Mouse (Mus musculus) spleen, adult 2 months (tissue): Measurements from ENCODE around the gene Chrm4. TPM values are rescaled to one million over a fixed set of nuclear protein-coding genes. Genes with fewer than 3 reads are reported as not detected.

Experiments
- DNase-seq, 2 experiments: peaks; one replicate each; pipeline versions ENCODE4 v3.0.0 to v3.0.0-alpha.2; 2012 to 2021; ENCODE audit warnings: low spot score in 2 of 2, low read depth in 1 of 2
- H3K27ac ChIP-seq: fragments of 200-500 bp; 2 replicates; pipeline ENCODE4 v1.5.1; 2012; ENCODE audit warnings: low read length, inconsistent platforms; ENCODE audit not compliant: insufficient read depth
- H3K27me3 ChIP-seq: fragments of 200-500 bp; 2 replicates; pipeline ENCODE4 v1.6.1; 2012; ENCODE audit warnings: mild to moderate bottlenecking, moderate library complexity, low read length, inconsistent platforms; ENCODE audit not compliant: control insufficient read depth, insufficient read depth
- H3K36me3 ChIP-seq: fragments of 200-500 bp; 2 replicates; pipeline ENCODE4 v1.6.1; 2012; ENCODE audit warnings: mild to moderate bottlenecking, low read length, inconsistent platforms; ENCODE audit not compliant: control insufficient read depth, insufficient read depth
- H3K4me1 ChIP-seq: fragments of 200-500 bp; 2 replicates; pipeline ENCODE4 v1.6.1; 2011; ENCODE audit warnings: inconsistent platforms; ENCODE audit not compliant: control insufficient read depth, insufficient read depth, insufficient read length
- H3K4me3 ChIP-seq: fragments of 200-500 bp; 2 replicates; pipeline ENCODE4 v1.5.1; 2011; ENCODE audit warnings: mild to moderate bottlenecking, inconsistent platforms; ENCODE audit not compliant: insufficient read depth, insufficient read length; ENCODE audit errors: extremely low read depth
- CTCF ChIP-seq: fragments of 200-500 bp; IDR thresholded peaks from 2 replicates; pipeline ENCODE4 v1.5.1; 2011; ENCODE audit warnings: mild to moderate bottlenecking, inconsistent platforms; ENCODE audit not compliant: insufficient read depth, insufficient read length, insufficient replicate concordance; ENCODE audit errors: extremely low read depth
- POLR2A ChIP-seq: fragments of 200-500 bp; IDR thresholded peaks from 2 replicates; pipeline ENCODE4 v1.6.1; 2011; ENCODE audit warnings: low read depth, low read length, inconsistent platforms
- WGBS: fragments of 180-500 bp; shearing (Covaris S2); methylation state at CpG from one replicate; pipeline ENCODE4 v1.1.7; 2018; 5-methylcytosine and 5-hydroxymethylcytosine counted together
- polyA plus RNA-seq: library from polyadenylated mRNA; depleted of rRNA; stranded (reverse); fragments of >200 nt; gene quantifications from 2 replicates; pipeline ENCODE4 v1.2.3, GENCODE M21; 2012

Gene Chrm4
- polyA plus RNA-seq, 1 experiment = 0.39 TPM

DNA sequence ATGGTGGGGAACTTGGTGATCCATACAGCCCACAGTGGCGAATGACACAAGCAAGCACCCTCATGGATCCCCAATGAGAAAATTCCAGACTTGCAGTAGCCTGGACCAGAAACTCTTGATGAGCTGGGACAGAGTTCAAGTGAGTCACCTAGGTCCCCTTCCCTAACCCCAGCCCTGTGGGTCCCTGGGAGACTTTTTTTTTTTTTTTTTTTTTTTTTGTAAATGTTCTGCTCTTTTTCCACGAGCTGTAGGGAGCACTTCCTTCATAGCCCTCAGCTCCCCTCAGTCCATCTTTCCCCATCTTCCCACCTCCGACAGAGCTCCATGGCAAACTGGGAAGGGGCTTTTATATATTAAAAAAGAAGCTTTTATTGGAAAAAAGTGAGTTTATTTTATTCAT, 2.4 kb downstream of the Chrm4 start:
- H3K27ac ChIP-seq = no peak overlapping the region
- H3K36me3 ChIP-seq = peaks cover 13% of the 10 kb centered on the region
- H3K4me1 ChIP-seq = peaks cover 10% of the 10 kb centered on the region
- TF ChIP-seq CTCF = no peak
- no peak for TF ChIP-seq POLR2A
- 66% methylated on average over 3 of the region's 3 CpGs for WGBS
- H3K4me3 ChIP-seq = no peak overlapping the region
- no peak for DNase-seq
- H3K27me3 ChIP-seq = peaks cover 4% of the 10 kb centered on the region; the same call in 1 of the 2 replicates

DNA sequence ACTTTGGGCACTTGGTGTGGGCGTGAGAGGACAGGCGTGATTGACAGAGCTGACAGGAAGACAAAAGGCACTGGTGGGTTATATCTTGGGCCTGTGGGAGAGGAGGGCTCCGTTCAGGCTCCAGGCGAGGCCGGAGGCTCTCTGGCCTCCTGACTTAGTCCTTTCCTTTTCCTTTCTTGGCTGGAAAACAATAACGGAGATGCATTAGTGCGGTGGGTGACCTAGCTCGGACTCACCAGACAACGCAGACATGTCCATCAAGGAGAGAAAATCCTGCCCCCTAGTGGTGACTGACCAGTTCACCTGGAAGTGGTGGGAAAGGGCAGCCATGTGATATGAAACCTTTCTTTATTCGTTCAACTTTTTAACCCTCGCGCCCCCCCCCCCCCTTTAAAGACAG, 2.9 kb downstream of the Chrm4 start:
- Histone ChIP-seq H3K4me3 (no peak overlapping the region), H3K27ac (no peak overlapping the region), H3K4me1 (peaks cover 10% of the 10 kb centered on the region), H3K27me3 (peaks cover 4% of the 10 kb centered on the region; the same call in 1 of the 2 replicates), H3K36me3 (peaks cover 17% of the 10 kb centered on the region)
- 36% methylated on average over 12 of the region's 12 CpGs for WGBS
- peak; percentile 26; the same call in 1 of the 2 replicates for TF ChIP-seq CTCF
- TF ChIP-seq POLR2A = no peak
- DNase-seq = no peak

DNA sequence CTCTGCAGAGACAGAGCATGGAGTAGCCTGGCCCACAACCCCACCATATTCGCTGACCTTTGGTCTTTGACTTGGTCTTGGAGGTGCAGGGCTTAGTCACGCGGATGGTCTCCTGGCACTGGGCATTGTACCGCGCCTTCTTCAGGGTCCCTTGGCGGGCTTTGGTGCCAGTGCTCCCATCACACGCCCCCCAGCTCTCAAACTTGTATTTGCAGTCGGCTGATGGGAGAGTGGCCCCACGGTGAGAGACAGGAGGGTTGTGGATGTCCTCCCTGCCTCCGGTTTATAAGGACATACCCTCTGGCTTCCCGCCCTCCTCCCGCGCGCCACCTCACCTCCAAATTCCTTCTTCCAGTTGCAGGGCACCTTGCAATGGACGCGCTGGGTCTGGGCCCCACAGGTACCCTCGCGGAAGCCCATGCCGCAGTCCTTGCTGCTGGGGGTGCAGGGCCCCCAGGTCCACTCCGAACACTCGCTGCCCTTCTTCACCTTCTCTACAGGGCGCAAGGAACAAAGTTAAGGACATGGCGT, 3.8 kb downstream of the Chrm4 start:
- Histone ChIP-seq H3K27ac (no peak overlapping the region), H3K36me3 (peaks cover 24% of the 10 kb centered on the region), H3K27me3 (peaks cover 4% of the 10 kb centered on the region; the same call in 1 of the 2 replicates), H3K4me1 (peaks cover 10% of the 10 kb centered on the region), H3K4me3 (no peak overlapping the region)
- TF ChIP-seq POLR2A (no peak), CTCF (no peak)
- no peak for DNase-seq
- WGBS = 43% methylated on average over 23 of the region's 23 CpGs

DNA sequence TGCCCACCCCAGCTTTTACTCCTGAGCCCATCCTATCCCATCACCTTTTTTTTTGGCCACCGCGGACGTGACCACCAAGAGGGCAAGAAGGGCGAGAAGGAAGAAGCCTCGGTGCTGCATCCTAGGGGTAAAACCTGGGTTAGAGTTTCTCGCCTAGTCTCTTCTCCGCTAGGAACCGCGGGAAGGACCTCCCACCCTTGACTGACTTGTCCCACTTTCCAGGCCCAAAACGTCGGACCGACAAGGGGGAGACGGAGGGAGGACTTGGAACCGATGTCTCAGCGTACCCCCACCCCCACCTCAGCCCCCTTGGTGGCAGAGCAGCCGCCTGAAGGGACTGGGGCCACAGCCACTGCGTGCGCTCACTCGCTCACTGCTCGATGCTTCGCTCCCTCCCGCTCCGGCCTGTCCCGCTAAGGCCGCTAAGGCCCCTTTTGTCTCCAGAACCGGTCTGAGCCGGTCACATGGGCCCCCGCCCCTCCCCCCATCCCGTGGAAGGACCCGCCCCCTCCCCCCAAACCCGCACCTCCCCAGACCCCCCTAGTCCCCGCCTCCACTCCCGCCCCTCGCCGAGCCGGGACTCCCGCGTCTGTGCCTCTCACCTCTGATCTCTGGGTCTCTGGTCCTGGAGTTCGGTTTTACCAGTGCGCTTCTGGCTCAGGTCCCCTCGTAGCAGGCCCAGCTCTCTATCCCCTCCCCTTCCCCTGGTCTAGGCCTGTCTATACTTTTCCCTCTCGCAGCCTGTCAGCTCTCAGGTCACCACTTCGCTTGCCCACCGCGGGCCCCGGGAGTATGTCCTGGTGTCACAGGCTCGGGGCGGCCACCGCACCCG, 4.5 kb downstream of the Chrm4 start:
- DNase-seq = no peak
- 16% methylated on average over 49 of the region's 50 CpGs for WGBS
- Histone ChIP-seq H3K27ac (no peak overlapping the region), H3K36me3 (peaks cover 31% of the 10 kb centered on the region), H3K4me1 (peaks cover 10% of the 10 kb centered on the region), H3K4me3 (no peak overlapping the region), H3K27me3 (peaks cover 4% of the 10 kb centered on the region; the same call in 1 of the 2 replicates)
- TF ChIP-seq POLR2A (no peak), CTCF (no peak)

DNA sequence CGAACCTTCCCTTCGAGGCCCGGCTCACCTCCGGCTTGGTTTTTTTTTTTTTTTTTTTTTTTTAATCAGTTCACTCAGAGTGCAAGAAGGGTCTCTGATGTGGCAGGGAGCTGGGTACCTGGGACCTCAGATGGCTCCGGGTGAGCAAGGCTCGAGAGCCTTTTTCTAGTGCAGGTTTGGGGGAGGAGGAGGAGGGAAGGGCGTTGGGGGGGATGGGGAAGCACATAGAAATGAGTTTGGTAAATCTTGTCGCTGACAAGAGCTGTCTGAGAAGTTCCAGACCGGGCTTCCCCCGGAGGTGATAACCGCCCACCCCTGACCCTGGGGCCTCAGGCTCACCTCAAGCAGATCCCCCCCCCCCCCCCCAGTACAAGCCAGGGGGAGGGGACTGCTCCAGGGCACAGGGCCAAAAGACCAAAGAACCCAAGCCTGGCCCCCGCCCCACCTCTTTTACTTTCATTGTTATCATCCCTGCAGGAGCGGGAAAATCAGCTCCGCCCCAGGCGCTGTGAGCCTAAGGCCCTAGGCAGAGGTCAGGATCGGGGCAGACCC, 5.2 kb downstream of the Chrm4 start, which contains the start of gene Mdk:
Mdk (minus strand) TSS at position 138 of the 552 bp plus-strand sequence.
- H3K27me3 ChIP-seq = peaks cover 4% of the 10 kb centered on the region; the same call in 1 of the 2 replicates
- TF ChIP-seq POLR2A (no peak), CTCF (no peak)
- no peak within 1 kb of the TSS for H3K27ac ChIP-seq
- WGBS = 19% methylated on average over 16 of the region's 16 CpGs
- peaks cover 10% of the 10 kb centered on the region for H3K4me1 ChIP-seq
- H3K4me3 ChIP-seq = no peak within 1 kb of the TSS
- DNase-seq = no peak
- H3K36me3 ChIP-seq = peaks cover 38% of the 10 kb centered on the region

DNA sequence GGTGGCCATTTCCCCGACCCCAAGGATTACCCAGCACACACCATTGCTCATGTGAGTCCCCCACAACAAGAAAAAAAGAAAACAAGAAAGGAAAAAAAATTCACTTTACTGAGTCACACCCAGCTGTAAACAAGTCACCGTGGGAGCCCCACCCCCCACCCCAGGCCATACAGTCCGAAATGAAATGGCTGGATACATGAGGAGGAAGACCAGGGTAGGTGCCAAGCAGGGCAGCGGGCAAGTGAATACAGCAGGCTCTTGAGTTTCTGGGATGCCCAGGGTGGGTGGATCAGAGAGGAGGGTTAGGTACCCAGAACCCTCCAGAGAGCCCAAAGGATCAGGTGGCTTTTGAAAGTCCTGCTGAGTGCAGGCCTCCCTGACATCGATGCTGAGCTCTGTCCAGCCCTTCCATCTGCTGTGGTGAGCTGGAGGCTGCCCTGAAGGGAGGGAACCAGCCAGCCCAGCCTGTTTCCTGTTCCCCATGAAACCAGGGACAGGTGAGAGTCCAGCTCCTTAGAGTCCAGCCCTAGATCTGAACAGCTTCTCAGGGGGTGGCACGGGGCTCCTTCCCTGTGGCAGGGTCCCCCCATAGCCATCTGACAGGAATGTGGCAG, 5.8 kb downstream of the Chrm4 start:
- H3K36me3 ChIP-seq = peaks cover 44% of the 10 kb centered on the region

More for the DNA sequence above, 5.8 kb downstream of the Chrm4 start:
- no peak for TF ChIP-seq POLR2A
- no peak for TF ChIP-seq CTCF
- 48% methylated on average over 6 of the region's 6 CpGs for WGBS
- Histone ChIP-seq H3K4me3 (no peak overlapping the region), H3K27me3 (peaks cover 4% of the 10 kb centered on the region; the same call in 1 of the 2 replicates), H3K4me1 (peaks cover 10% of the 10 kb centered on the region), H3K27ac (no peak overlapping the region)
- DNase-seq = no peak
